Mouse (Mus musculus) cerebellum, adult 2 months (tissue): ENCODE data around the gene Adat3. TPM values are rescaled to one million over a fixed set of nuclear protein-coding genes. Genes with fewer than 3 reads are reported as not detected.
A peak's percentile ranks its signal among the peaks of the same experiment; 100 is the strongest.

ENCODE experiments used
- DNase-seq, 2 experiments: peaks; one replicate each; pipeline ENCODE4 v3.0.0; 2021
- H3K27ac ChIP-seq: fragments of 200-500 bp; 2 replicates; pipeline ENCODE4 v1.5.1; 2012; ENCODE audit warnings: low read length, control low read depth, inconsistent platforms; ENCODE audit not compliant: insufficient read depth
- H3K27me3 ChIP-seq: fragments of 200-500 bp; 2 replicates; pipeline ENCODE4 v1.6.1; 2012; ENCODE audit warnings: inconsistent platforms, mild to moderate bottlenecking, low read length, moderate library complexity; ENCODE audit not compliant: control insufficient read depth, insufficient read depth
- H3K4me1 ChIP-seq: fragments of 200-500 bp; 2 replicates; pipeline ENCODE4 v1.6.1; 2011; ENCODE audit warnings: low read length; ENCODE audit not compliant: control insufficient read depth, insufficient read depth
- H3K4me3 ChIP-seq: fragments of 200-500 bp; replicated peaks from 2 replicates; pipeline ENCODE3; 2011; ENCODE audit warnings: mild to moderate bottlenecking, low read depth, low read length, control low read depth; ENCODE audit not compliant: insufficient read depth
- CTCF ChIP-seq: fragments of 200-500 bp; IDR thresholded peaks from 2 replicates; pipeline ENCODE4 v1.5.1; 2011; ENCODE audit warnings: low read depth, mild to moderate bottlenecking, control low read depth, low read length, moderate library complexity, borderline replicate concordance; ENCODE audit not compliant: insufficient read depth
- POLR2A ChIP-seq: fragments of 200-500 bp; IDR thresholded peaks from 2 replicates; pipeline ENCODE4 v1.6.1; 2011; ENCODE audit warnings: low read length, control low read depth, borderline replicate concordance; ENCODE audit not compliant: insufficient read depth
- WGBS: fragments of 180-500 bp; shearing (Covaris S2); methylation state at CpG from one replicate; pipeline ENCODE4 v1.1.7; 2018; 5-methylcytosine and 5-hydroxymethylcytosine counted together
- polyA plus RNA-seq: library from polyadenylated mRNA; depleted of rRNA; stranded (reverse); fragments of >200 nt; gene quantifications from 2 replicates; pipeline ENCODE4 v1.2.3, GENCODE M21; 2012; rRNA removed

Adat3 gene
- polyA plus RNA-seq, result 7.0 and 7.5 TPM in 2 replicates

- TF ChIP-seq CTCF (no peak), POLR2A (peak; percentile 70; the same call in 1 of the 2 replicates)
- no peaks in the 10 kb centered on the region for H3K27me3 ChIP-seq
- under 1% methylated on average over 54 of the region's 54 CpGs for WGBS
- H3K27ac ChIP-seq, result peak within 1 kb of the TSS; percentile 65
- H3K4me1 ChIP-seq, result peaks cover 22% of the 10 kb centered on the region
- peak within 1 kb of the TSS; percentile 92 for H3K4me3 ChIP-seq
- peak; percentile 94 to 98 for DNase-seq
These were observed at the start of gene Adat3, which contains the start of gene Scamp4 for GRCm38 (mm10) chr10:80602698-80603325. Gene Adat3, plus strand, starts transcription at chr10:80602880. Gene Scamp4, plus strand, starts transcription at chr10:80602872.

- H3K4me3 ChIP-seq, result no peak overlapping the region
- 85% methylated on average over 8 of the region's 8 CpGs for WGBS
- H3K27ac ChIP-seq, result no peak overlapping the region
- H3K27me3 ChIP-seq, result no peaks in the 10 kb centered on the region
- no peak for DNase-seq
- TF ChIP-seq POLR2A (no peak), CTCF (no peak)
- peaks cover 34% of the 10 kb centered on the region for H3K4me1 ChIP-seq
These were observed 49.1 kb upstream of the Adat3 start for GRCm38 (mm10) chr10:80553575-80553974.

DNA sequence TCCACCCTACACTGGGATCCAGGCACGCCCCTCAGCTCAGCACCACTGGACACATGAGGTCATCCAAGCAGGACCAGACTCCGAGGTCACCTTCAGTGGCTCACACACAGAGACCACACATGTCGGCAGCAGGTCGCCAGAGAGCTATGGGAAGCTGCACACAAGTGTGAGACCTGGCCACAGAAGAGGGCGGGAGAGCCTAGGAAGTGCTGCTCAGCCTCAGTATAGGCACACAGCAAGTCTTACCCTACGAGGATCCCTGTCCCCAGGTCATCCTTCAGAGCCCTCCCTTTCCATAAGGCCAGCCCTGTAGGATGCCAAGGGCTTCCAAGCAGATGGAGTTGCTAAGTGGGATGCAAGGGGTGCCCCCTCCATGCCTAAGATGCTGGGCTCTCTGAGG is 48.7 kb upstream of the Adat3 start:
- no peak for DNase-seq
- Histone ChIP-seq H3K27ac (no peak overlapping the region), H3K4me3 (no peak overlapping the region), H3K27me3 (no peaks in the 10 kb centered on the region), H3K4me1 (peaks cover 38% of the 10 kb centered on the region)
- 50% methylated on average over 6 of the region's 6 CpGs for WGBS
- TF ChIP-seq POLR2A, result no peak
- no peak for TF ChIP-seq CTCF

DNA sequence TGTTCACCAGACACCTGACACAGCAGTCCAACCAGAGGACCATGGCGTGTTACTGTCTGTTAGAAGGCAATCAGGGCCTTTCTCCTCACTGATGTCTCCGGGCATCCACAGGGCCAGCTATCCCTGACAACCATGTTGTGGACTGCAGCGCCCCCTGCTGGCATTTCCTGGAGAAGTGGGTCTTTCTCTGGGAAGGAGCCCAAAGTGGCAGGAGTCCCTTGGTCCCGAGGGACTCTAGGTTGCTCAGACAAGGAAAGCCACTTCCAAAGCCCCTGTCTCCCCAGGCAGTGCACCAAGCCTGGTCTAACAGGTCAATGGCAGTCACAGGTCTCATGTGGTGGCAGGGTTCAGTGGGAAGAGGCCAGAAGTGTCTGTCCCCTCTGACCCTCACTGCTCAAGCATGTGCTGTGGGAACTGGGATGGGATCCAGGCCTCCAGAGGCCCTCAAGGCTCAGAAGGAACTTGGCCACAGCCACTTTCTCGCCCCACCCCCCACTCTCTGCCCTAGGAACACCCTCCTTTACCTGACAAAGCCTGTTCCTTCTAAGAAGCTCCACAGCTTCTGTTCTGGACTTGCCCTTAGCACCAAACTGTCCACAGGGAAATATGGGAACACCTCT is 45.2 kb upstream of the Adat3 start:
- Histone ChIP-seq H3K4me3 (no peak overlapping the region), H3K4me1 (peaks cover 43% of the 10 kb centered on the region), H3K27me3 (no peaks in the 10 kb centered on the region), H3K27ac (no peak overlapping the region)
- peak; percentile 71 to 85 for DNase-seq
- 8% methylated on average over 5 of the region's 5 CpGs for WGBS
- TF ChIP-seq CTCF (peak; percentile 75), POLR2A (no peak)

DNA sequence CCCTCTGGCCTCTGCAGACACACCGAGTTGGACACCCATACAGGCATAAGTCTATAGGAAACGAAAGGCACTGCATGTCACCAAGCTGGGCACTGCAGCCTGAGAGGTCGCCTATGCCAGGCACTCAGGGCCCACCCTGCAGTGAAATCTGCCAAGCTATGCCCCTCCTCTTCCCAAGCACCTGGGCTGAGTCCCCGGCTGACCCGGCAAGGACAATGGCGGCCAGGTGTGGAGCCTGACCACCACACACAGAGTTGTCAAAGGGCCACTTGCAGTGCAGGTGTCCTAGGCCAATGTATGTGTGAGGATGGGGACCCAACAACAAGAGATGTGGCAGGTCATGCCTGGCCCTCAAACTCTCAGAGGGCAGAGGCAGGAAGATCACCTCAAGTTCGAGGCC is 43.2 kb upstream of the Adat3 start:
- Histone ChIP-seq H3K4me3 (no peak overlapping the region), H3K27me3 (no peaks in the 10 kb centered on the region), H3K4me1 (peaks cover 29% of the 10 kb centered on the region), H3K27ac (no peak overlapping the region)
- no peak for TF ChIP-seq CTCF
- TF ChIP-seq POLR2A, result no peak
- WGBS, result 78% methylated on average over 7 of the region's 7 CpGs
- peak in 1 of 2 experiments; percentile 24 for DNase-seq

DNA sequence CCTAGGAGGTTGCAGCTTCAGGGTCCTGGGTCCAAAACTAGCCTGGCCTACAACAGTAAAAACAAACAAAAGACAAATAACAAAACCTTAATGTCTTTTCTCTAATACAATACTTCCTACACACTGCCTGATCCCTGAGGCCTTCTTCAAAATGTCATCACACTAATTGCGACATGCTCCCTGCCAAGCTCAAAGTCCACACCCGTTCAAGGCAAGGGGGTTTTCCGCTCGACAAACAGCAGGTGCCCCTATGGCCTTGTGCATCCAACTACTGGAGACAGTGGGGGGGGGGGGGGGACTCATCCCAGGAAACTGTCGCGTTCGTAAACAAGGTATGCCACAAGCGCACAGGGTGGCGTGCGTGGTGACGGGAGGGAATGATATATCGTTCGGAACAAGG is 42.1 kb upstream of the Adat3 start:
- Histone ChIP-seq H3K4me1 (peaks cover 27% of the 10 kb centered on the region), H3K27ac (no peak overlapping the region), H3K27me3 (no peaks in the 10 kb centered on the region), H3K4me3 (peak overlapping the region; percentile 99)
- DNase-seq, result no peak
- TF ChIP-seq POLR2A, result no peak
- no peak for TF ChIP-seq CTCF
- WGBS, result under 1% methylated on average over 13 of the region's 13 CpGs

GRCm38 (mm10) chr10:80561116-80561944 is 41.4 kb upstream of the Adat3 start, which contains the start of gene Rexo1:
Gene Rexo1, minus strand, starts transcription at chr10:80561560.
- Histone ChIP-seq H3K27ac (peak within 1 kb of the TSS; percentile 100), H3K4me1 (peaks cover 27% of the 10 kb centered on the region), H3K4me3 (peak within 1 kb of the TSS; percentile 99), H3K27me3 (no peaks in the 10 kb centered on the region)
- peak; percentile 67 for TF ChIP-seq CTCF
- peak; percentile 16; the same call in 1 of the 2 replicates for TF ChIP-seq POLR2A
- peak; percentile 91 to 96 for DNase-seq
- under 1% methylated on average over 72 of the region's 72 CpGs for WGBS
